Mouse (Mus musculus) naive thymus-derived CD4-positive, alpha-beta T cell, adult 2 months (primary cell): ENCODE data around the gene Ovca2.

ENCODE experiments used
- DNase-seq: peaks from one replicate; pipeline ENCODE4 v3.0.0-alpha.2; 2011; ENCODE audit warnings: low read depth

Ovca2 gene

DNA sequence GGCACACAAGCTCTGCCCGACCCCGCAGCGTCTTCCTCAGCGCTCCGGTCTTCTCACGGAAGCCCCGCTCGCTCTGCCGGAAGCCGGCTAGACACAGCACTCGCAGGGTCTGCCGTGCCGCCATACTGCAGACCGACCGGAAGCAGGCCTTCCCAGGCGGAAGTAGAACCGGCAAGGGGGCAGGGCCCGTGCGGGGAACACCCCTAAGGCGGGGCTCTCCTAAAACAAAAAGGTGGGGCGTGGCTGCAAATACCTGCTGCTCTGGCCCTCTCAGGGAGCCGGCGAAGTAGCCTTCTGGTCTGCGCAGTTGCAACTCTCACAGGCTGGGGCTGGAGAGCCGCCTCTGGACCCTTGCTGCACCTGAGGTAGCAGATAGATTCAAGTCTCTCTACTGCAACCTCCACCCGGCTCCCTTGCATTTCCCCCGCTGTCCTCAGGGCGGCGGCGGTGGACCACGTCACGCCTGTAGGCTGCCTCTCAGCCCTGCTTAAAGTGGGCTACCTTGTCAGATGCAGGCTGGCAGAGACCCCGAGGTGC, at the start of gene Ovca2:
Ovca2 (minus strand) TSS at position 164 of the 537 bp plus-strand sequence.
- DNase-seq, result peak; percentile 95

DNA sequence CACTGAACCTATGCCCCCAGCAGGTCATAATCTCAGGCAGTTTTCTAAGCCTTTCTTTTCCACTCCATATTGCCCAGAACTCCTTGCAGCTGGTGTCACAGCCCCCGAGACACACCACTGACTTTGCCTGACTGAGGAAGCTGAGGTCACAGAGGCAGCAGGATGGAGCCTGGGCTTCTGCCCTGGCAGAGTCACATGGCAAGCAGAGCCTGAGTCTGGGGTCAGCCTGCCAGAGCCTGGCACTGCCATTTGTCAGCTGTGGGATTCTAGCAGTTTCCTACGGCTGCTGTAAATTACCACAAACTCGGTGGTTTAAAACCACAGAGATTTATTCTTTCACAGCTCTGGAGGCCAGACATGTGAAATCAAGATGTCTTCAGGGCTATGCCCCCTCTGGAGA, 49.0 kb upstream of the Ovca2 start:
- DNase-seq, result no peak

- no peak for DNase-seq
Measured at GRCm38 (mm10) chr11:75224835-75225234, 46.2 kb upstream of the Ovca2 start.

GRCm38 (mm10) chr11:75224062-75224461, 45.4 kb upstream of the Ovca2 start:
- no peak for DNase-seq

- no peak for DNase-seq
Measured at GRCm38 (mm10) chr11:75220517-75221145, 42.0 kb upstream of the Ovca2 start.

DNA sequence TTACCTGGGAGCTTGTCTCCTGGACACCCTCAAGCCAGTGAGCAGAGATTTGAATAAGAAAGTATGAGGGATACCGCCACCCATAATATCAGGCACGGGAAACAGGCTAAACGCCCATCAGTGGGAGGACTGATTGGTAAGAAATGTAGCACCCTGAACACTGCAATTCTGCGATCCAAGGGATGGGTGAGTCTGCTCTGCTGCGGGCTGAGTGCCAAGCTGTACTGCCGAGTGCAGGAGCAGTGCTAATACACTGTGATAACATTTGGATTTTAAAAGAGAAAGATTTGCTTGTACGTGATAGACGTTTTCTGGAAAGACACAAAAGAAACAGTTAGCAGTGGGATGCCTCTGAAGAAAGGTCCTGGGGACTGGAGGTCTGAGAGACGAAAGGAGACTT, 41.5 kb upstream of the Ovca2 start:
- DNase-seq, result no peak

GRCm38 (mm10) chr11:75214081-75214950, 35.7 kb upstream of the Ovca2 start:
- no peak for DNase-seq

DNA sequence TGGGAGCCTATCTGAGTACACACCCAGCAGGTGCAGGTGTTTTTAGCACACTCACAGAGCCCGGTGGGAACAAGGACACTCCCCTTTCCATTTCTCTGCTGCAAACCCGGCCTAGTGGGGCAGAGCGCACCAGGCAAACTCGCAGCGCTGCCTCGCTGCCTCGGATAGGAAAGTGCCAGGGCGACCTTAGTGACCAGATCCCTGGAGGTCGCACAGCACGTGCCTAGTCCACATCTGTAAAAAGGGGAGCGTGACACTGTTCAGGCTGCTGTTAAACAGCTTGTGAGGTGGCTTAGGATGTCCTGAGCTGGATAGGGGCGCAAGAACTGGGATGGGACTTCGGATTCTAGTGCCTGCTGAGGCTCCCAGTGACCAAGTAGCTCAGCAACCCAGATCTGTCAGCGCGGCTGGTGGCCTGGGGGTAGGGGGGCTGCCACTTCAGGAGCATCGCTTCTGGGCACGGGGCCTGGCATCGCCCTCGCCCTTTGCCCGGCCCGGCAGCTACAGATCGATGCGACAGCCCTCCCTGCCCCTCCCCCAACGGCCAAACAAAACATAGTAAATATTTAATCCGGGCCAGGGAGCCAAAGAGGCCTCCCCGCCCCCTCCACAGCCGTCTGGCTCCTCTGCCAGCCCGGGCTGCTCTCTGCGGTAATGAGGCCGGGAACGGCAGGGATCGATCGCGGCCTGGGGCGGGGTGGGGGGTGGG, 34.9 kb upstream of the Ovca2 start:
- no peak for DNase-seq

DNA sequence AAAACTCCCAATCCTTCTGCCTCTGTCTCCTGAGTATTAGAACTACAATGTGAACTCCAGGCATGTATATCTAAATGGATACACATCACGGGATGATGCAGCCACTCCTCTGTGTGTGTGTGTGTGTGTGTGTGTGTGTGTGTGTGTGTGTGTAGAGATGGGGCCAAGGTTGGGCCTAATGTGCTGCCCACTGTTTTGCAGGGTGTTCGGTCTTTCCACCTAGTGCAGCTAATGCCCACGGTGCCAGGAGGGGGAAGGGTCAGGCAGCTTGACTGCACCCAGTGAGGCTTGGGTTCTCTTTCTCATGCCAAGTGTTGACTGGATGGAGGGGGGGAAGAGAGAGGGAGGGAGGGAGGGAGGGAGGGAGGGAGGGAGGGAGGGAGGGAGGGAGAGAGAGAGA, 34.2 kb upstream of the Ovca2 start:
- DNase-seq, result no peak

- DNase-seq, result no peak
Measured at GRCm38 (mm10) chr11:75212031-75212667, 33.5 kb upstream of the Ovca2 start.

DNA sequence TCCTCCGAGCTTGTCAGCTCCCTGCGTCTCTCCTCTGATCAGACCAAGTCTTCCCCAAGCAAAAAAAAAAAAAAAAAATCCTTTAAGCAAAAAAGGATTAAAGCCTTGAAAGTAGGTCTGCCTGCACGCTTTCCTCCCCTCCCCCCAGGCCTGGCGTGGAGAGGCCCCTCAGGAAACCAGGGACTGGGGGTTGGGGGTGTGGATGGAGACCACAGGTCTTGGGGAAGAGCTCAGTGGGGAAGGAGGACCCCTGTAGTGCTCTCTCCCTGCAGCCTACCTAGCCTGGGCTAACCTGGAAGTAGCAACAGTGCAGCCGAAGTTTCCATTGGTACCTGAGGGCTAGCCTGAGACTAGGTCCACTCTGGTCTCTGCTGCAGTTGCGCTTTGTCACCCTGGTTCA, 32.1 kb upstream of the Ovca2 start:
- no peak for DNase-seq

GRCm38 (mm10) chr11:75210093-75210492, 31.5 kb upstream of the Ovca2 start:
- no peak for DNase-seq

DNA sequence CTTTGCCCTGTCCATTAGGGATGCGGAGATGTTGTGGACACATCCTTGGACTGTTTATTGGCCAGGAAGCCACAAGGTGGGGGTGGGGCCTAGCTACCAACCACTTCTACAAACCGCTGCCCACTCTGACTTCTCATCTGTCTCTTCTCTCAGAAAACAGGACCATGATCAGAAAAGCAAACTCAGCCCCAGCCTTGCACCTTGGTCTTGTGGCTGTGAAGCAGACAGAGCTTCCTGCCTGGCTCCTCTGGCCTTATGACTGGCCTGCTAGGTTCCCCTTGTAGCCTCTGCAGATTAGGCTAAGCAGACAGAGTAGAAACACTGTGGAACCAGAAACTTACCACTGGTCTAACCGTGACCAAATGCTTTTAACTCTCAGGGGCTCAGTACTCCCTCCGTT, 30.7 kb upstream of the Ovca2 start:
- no peak for DNase-seq

- no peak for DNase-seq
Measured at GRCm38 (mm10) chr11:75206347-75206746, 27.7 kb upstream of the Ovca2 start.

GRCm38 (mm10) chr11:75204472-75204871, 25.8 kb upstream of the Ovca2 start:
- peak; percentile 35 for DNase-seq

DNA sequence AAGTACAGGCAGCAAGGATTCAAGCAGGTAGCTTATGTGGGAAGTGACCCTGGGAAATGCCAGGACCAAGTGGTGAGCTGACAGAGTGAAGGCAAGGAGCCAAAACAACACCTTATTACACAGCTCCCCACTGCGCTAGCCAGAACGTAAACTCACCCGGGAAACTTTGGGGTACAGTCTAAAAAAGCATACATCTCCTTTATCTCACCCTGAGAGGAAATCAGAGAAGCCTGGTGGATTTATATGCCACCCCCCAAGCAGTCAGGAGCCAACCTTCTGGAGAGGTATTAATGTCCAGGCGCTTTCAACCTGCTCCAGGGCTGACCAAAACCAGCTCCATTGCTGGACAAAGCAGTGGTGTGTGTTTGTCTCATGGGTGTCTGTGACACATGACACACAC, 25.3 kb upstream of the Ovca2 start:
- DNase-seq, result no peak

DNA sequence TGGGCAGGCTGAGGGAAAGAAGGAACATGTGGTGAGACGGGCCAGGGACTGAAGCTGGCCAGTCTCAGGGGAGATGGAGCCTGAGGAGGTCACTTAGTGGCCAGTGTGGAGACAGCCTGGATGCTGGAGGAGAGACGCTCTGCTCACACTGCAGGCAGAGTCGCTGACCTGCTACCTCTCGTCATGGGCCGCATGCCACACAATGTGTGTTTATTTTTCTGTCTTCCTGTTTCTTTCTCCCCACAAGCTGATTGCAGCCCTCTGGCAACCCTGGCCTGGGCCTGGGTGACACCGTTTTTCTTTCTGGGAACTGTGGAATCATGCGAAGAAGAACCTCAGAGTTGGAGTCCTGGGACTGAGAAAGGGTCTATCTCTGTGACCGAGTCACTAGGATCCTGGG, 23.1 kb upstream of the Ovca2 start:
- no peak for DNase-seq

GRCm38 (mm10) chr11:75200935-75201334, 22.3 kb upstream of the Ovca2 start:
- DNase-seq, result no peak

DNA sequence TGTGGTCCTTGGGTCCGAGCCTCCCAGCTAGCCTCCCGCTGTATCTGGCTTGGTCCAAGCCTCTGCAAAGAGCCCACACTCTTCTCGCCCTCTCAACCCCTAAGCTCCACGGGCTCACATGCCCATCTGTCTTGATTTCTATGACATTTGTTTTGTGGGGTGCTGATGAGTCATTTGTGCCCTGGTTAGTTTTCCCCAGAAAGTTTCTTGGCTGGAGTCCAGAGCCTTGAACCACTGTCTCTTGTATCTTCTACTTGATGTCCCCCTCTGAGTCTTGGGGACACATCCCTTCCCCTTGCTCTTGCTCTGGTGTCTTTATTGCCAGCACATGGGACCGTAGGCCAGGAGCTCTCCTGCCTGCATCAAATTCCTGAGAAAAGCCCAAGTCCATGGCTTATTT, 21.3 kb upstream of the Ovca2 start:
- no peak for DNase-seq

DNA sequence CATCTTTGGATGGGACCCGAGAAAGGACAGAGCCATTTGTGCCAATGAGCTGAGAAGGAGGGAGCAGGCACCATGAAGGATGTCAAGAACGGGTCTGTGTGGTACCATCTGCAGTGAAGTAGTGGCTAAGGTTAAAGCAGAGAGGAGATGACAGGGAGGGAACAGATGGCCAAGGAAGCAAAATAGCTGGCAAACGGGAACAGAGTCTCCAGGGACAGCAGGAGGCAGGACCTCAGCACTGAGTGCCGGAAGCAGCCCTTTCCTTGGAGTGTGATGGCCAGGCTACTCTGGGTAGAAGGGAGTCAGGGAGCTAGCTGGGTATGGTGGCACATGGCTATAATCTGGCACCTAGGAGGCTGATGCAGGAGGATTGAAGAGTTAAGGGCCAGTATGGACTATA, 20.2 kb upstream of the Ovca2 start:
- no peak for DNase-seq

- peak; percentile 46 for DNase-seq
Measured at GRCm38 (mm10) chr11:75197956-75198355, 19.3 kb upstream of the Ovca2 start.

- DNase-seq, result no peak
Measured at GRCm38 (mm10) chr11:75196131-75196530, 17.5 kb upstream of the Ovca2 start.
